In genomic region chr2:169851606-169852005, GRCm38 (mm10) we compare ENCODE assay signal across 28 mouse cellular contexts.
"Had no signal": no experiment of that assay in that cellular context is flagged by ENCODE, and none has a peak within 500 bp of the region (broad histone marks: within the 10 kb centered on the region; RNA-seq: fewer than 3 reads in every experiment).

No protein-coding gene starts in this region.

- H3K4me3 ChIP-seq: embryonic facial prominence, embryonic 10.5 days; embryonic facial prominence, embryonic 12.5 days; embryonic facial prominence, embryonic 13.5 days; embryonic facial prominence, embryonic 15.5 days; erythroblast, embryonic 14.5 days; forebrain, embryonic 10.5 days; forebrain, embryonic 12.5 days; forebrain, embryonic 13.5 days; forebrain, embryonic 15.5 days; gastrocnemius, adult 2 months; heart, adult 2 months had no signal

- H3K36me3 ChIP-seq: embryonic facial prominence, embryonic 10.5 days; embryonic facial prominence, embryonic 12.5 days; embryonic facial prominence, embryonic 13.5 days; embryonic facial prominence, embryonic 15.5 days; forebrain, embryonic 10.5 days; forebrain, embryonic 12.5 days; forebrain, embryonic 15.5 days had no signal

- H3K9ac ChIP-seq: embryonic facial prominence, embryonic 12.5 days; embryonic facial prominence, embryonic 13.5 days; embryonic facial prominence, embryonic 15.5 days; forebrain, embryonic 12.5 days; forebrain, embryonic 13.5 days; forebrain, embryonic 15.5 days had no signal

- H3K4me1 ChIP-seq: embryonic facial prominence, embryonic 12.5 days; embryonic facial prominence, embryonic 13.5 days; embryonic facial prominence, embryonic 15.5 days; forebrain, embryonic 10.5 days; forebrain, embryonic 12.5 days; forebrain, embryonic 15.5 days had no signal

- H3K27ac ChIP-seq: embryonic facial prominence, embryonic 10.5 days; embryonic facial prominence, embryonic 12.5 days; embryonic facial prominence, embryonic 13.5 days; embryonic facial prominence, embryonic 15.5 days; forebrain, embryonic 10.5 days; forebrain, embryonic 12.5 days; forebrain, embryonic 13.5 days; forebrain, embryonic 15.5 days; gastrocnemius, adult 2 months; heart, adult 2 months had no signal

- DNase-seq: cerebellum, adult 2 months; cerebellum, adult 8-10 months; cerebellum, adult 9-10 months; cerebellum, adult 9-11 months; cerebellum, postnatal 10 days; cerebellum, postnatal 14 days; cerebellum, postnatal 25 days; cerebellum, postnatal 36 days; embryo, embryonic 11 days; gastrocnemius, adult 2 months; gastrocnemius, postnatal 10 days; gastrocnemius, postnatal 14 days; gastrocnemius, postnatal 25 days; gastrocnemius, postnatal 36 days; heart, adult 11 months; heart, adult 18-20 months; heart, adult 2 months had no signal

- H3K27me3 ChIP-seq: embryonic facial prominence, embryonic 12.5 days; embryonic facial prominence, embryonic 13.5 days; embryonic facial prominence, embryonic 15.5 days; forebrain, embryonic 13.5 days; forebrain, embryonic 15.5 days had no signal

- H3K4me2 ChIP-seq: embryonic facial prominence, embryonic 12.5 days; embryonic facial prominence, embryonic 13.5 days; embryonic facial prominence, embryonic 15.5 days; forebrain, embryonic 12.5 days; forebrain, embryonic 13.5 days; forebrain, embryonic 15.5 days had no signal

- H3K9me3 ChIP-seq: embryonic facial prominence, embryonic 10.5 days; embryonic facial prominence, embryonic 12.5 days; embryonic facial prominence, embryonic 13.5 days; embryonic facial prominence, embryonic 15.5 days; forebrain, embryonic 10.5 days; forebrain, embryonic 12.5 days; forebrain, embryonic 13.5 days; forebrain, embryonic 15.5 days had no signal

- ATAC-seq: forebrain, embryonic 13.5 days; forebrain, embryonic 14.5 days; forebrain, embryonic 15.5 days; forebrain, embryonic 16.5 days had no signal
